Mouse (Mus musculus) cerebellum, postnatal 10 days (tissue): Measurements from ENCODE around the gene Olfr1336.
"Not testable (repeated sequence)": the region's sequence is repeated elsewhere in the genome, so short reads cannot be mapped to it uniquely, and the experiment has no call there.

ENCODE experiments used
- DNase-seq, 2 experiments: peaks; one replicate each; pipeline ENCODE4 v3.0.0; 2021; ENCODE audit warnings: mixed read lengths in 2 of 2

Olfr1336 gene

DNA sequence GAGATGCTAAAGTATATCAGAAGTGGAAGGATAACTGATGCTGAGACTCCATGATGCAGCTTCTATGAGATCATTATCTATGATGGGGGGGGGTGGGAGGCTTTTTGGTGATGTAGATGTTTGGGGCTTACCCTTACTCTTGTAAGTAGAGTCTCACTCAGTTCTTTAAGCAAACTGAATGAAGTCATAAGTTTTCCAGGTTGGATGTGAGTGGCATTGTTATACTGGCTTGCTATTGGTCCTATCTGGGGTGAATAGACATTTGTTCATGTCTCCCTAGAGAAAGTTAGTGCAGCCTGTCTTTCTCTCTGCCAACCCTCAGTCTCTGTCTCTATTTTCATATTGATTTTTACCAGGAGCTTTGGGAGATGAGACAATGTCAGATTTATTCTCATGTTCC lies at the start of gene Olfr1336:
Gene Olfr1336 (plus strand): TSS at position 301 of the 400 bp plus-strand sequence.
- no peak for DNase-seq

- peak; percentile 56 to 77 for DNase-seq
Observed at GRCm38 (mm10) chr7:6410043-6410442, 45.9 kb upstream of the Olfr1336 start, which contains the start of gene Gm20715. Gene Gm20715, plus strand, starts transcription at chr7:6410277.

- peak; percentile 49 to 66 for DNase-seq
Observed at GRCm38 (mm10) chr7:6414626-6415441, 41.1 kb upstream of the Olfr1336 start.

DNA sequence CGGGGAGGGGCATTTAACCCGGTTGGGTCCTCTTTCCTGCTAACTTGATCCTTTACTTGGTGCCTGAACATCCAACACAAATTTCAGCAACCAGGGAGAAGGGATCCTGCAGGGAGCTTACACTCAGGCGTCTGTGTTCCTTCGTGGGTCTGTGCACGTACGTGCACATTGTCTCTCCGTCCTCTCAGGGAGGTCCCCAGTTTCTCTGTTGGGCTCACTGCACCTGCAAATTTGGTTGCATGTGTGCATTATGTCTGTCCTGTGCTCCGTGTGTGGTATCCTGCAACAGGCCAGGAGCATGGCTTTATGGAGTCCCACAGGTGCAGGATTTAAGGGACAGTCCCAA lies 40.6 kb upstream of the Olfr1336 start:
- DNase-seq: no peak

DNA sequence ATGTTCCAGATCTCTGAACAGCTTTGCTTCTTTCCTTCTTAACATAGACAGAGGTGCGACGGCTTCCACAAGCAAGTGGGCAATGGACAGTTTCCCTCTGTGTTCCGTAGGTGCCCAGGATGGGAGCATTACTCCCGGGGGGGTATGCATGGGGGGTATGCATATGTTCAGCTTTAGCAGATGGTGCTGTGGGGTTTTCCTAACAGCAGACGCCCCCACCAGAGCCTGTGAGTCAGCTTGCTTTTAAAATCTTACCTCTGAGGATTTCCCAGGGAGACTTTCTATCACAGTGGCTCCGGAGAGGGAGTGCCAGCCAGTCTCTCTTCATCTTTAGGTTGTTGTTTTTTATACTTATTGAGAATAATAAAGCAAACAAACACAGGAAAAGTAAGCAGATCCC lies 36.1 kb upstream of the Olfr1336 start:
- DNase-seq: no peak

DNA sequence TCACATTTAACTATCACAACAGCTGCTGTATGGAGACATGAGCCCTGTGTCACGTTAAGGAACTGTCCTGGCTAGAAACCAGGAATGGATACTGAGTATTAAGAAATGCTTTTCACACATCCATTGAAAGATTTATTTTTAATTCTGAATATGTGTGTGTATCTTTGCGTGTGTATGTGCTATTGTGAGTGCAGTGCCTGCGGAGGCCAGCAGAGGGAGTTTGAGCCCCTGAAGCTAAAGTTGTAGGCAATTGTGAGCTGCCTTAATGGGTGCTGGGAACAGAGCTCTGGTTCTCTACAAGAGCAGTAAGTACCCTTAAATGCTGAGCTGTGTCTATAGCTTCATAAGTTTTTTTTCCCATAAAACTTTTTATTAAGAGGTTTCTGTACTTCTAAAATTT lies 26.6 kb upstream of the Olfr1336 start:
- no peak for DNase-seq

DNA sequence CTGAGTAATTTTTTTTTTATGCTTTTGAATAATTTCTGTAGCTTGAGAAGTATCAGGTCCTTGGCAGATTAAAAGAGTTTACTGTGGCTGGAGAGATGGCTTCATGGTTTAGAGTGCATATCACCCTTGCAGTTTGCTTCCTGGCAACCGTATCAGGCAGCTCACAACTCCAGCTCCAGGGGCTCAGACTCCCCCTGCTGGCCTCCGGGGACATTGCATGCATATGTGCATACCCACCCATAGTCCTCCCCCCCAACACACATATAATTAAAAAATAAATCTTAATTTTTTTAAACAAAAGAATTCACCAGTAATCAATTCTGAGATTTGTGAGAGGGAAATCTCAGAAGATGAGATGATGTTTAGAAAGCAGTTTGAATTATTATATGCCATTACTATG lies 25.6 kb upstream of the Olfr1336 start:
- peak; percentile 44 to 51 for DNase-seq

- no peak for DNase-seq
Observed at GRCm38 (mm10) chr7:6438388-6438787, 17.6 kb upstream of the Olfr1336 start, which contains the start of gene Olfr1344. Gene Olfr1344, plus strand, starts transcription at chr7:6438688.

DNA sequence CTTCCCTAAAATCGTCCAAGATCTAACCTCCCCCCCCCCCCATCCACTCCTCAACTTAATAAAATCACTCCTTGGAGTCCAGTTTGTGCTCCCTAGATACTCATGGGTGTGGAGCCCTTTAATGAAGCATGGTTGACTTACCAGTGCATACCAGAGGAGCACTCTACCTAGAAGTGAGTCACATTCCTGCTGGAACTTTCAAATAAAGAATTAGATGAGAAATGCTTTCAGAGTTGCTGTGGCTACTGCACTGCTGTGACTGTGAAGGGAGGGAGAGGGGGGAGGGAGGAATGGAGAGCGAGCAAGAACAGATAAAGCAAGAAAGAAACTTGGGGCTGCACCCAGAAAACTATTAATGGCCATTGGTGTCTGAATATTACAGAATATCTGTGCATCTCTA lies 14.8 kb upstream of the Olfr1336 start:
- no peak for DNase-seq

- no peak for DNase-seq
Observed at GRCm38 (mm10) chr7:6447771-6448170, 8.2 kb upstream of the Olfr1336 start.

DNA sequence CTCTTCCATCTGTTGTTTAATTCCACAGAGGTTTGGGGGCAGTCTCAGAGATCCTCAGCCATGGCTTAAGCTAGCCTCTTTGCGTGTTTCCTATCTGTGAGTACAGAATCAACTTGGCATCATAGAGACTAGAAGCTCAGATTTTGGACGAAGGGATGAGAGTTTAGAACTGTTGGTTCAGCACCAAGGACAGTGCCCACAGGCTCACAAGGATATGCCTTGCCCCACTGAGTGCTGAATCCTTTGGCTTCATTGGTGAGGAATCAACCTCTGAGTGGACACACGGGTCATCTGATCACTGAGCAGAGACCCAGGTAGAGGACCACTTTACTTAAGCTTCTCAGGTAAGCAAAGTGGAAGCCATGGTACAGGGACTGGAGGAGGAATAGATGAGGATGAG lies 431 bp downstream of the Olfr1336 start:
- DNase-seq: no peak

DNA sequence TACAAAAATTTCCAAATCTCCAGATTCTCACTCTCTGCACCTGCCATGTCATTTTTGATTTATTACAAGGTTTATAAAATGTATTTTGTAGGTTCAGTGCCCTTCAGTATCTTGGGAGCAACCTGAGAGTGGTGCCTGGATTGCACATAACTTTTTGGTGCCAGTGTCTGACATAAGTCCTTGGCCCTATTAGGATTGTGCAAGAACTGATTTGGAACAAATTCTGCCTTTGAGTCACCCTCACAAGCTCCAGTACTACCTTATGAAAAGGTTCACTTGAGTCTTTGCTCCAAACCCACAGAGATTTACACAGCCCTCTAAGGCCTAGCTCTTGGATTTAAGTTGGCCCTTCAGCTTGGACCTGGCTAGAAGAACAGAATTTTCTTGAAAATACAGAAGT lies 11.0 kb downstream of the Olfr1336 start, which contains the start of gene Olfr1346:
Gene Olfr1346 (plus strand): TSS at position 151 of the 400 bp plus-strand sequence.
- DNase-seq: no peak

DNA sequence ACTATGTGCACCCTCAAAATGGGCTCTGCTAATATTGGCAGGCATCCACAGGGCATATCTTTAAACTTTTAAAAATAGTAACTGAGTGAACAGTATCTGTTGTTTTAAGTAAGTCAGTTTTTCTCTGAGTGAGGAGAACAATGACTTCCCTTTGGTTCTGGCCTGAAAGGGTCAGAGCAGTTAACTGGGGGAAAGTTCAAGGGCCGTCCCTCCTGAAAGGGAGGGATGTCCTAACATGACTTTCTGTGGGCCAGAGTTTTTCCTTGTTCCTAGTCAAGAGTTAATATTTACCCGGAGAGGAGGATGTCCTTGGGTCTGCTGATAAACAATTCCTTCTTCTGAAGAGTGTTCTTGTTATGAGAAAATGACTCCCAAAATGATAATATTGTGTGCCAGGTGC lies 21.7 kb downstream of the Olfr1336 start:
- not testable (repeated sequence) for DNase-seq

GRCm38 (mm10) chr7:6486841-6487240 lies 30.9 kb downstream of the Olfr1336 start, which contains the start of gene Olfr5:
Gene Olfr5, minus strand, starts transcription at chr7:6486941.
- no peak for DNase-seq

GRCm38 (mm10) chr7:6499655-6500054 lies 43.7 kb downstream of the Olfr1336 start, which contains the start of gene Olfr1347:
Gene Olfr1347, minus strand, starts transcription at chr7:6499755.
- no peak for DNase-seq

- DNase-seq: no peak
Observed at GRCm38 (mm10) chr7:6508648-6509047, 52.7 kb downstream of the Olfr1336 start, which contains the start of gene Olfr1348. Gene Olfr1348, minus strand, starts transcription at chr7:6508748.
